Mouse (Mus musculus): ENCODE measurements around the gene Tas2r135.

DNA sequence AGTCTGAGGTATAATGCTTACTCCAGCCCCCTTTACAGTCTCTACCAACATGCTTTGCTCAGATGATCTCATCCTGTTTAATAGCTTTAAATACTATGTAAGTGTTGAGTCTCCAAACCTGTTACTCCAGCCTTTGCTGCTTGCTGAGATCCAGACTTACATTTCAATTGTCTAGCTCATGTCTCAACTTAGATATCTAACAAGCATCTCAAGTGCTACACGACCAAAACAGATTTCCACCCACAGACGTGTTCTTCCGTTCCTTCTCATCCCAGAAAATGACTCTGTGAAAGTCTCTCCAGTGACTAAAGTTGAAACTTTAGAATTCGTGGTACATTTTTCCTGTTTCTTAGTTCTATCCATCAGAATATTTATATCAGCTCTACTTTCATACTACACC lies 21.1 kb downstream of the Tas2r135 start:
- TF ChIP-seq CTCF (IDR thresholded peaks at IDR 0.05; ENCODE audit: control insufficient read depth, insufficient read depth, insufficient replicate concordance, low read depth, low read length) (no peak), POLR2A (IDR thresholded peaks at IDR 0.05; ENCODE audit: control insufficient read depth, low read depth, low read length) (no peak)
